Mouse (Mus musculus): ENCODE measurements around the gene Rnase12.

Gene Rnase12

DNA sequence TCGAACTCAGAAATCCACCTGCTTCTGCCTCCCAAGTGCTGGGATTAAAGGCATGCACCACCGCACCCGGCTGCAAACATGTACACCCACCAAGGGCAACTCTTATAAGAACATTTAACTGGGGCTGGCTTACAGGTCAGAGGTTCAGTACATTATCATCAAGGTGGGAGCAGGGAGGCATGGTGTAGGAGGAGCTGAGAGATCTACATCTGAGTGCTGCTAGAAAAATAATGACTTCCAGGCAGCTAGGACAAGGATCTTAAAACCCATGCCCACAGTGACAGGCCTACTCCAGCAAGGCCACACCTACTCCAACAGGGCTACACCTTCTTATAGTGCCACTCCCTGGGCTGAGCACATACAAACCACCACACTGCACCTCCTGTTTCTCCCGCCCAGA is 28.4 kb upstream of the Rnase12 start:
- DNase-seq (ENCODE audit: extremely low read depth, low read depth), result no peak

GRCm38 (mm10) chr14:51085086-51085485 is 27.6 kb upstream of the Rnase12 start:
- DNase-seq (ENCODE audit: extremely low read depth, low read depth), result no peak

DNA sequence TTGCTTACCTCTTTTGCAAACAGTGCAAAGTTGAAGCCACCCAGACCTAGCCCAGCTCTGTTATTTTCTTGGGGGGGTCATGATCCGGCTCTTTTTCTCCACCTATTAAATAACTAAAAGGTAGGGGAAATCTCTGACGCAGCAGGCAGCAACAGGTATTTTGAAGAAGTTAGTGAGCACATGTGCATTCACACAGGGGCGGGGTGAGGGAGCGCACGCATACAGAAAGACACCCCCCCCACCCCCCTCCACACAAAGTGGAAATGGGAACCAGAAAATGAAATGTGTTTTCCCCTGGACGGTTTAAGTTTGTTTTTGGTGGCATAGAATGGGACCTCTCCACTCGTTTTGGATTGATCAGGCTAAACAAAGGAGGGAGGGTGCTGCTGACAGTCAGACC is 26.3 kb upstream of the Rnase12 start:
- no peak for DNase-seq (ENCODE audit: extremely low read depth, low read depth)

GRCm38 (mm10) chr14:51082599-51083581 is 25.4 kb upstream of the Rnase12 start:
- peak; percentile 74 for DNase-seq (ENCODE audit: extremely low read depth, low read depth)

GRCm38 (mm10) chr14:51081035-51081434 is 23.6 kb upstream of the Rnase12 start:
- no peak for DNase-seq (ENCODE audit: extremely low read depth, low read depth)

DNA sequence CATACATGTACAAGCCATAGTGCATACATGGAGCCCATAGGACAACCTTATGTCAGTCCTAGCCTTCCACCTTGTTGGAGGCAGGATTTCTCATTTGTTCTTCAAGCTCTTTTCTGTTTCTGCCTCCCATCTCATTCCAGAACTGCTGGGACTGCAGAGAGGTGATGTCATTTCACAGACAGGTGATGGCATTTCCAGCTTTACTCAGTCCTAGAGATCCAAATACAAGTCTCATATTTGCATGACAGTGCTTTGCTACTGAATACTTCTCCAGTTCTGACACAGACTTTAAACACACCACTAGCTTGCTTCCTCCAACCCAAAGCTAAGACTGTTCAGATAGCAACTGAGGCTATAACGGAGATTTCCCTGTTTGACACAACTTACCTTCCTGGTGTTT is 21.7 kb upstream of the Rnase12 start:
- DNase-seq (ENCODE audit: extremely low read depth, low read depth), result no peak

GRCm38 (mm10) chr14:51074335-51074734 is 16.9 kb upstream of the Rnase12 start, which contains the start of gene Olfr750:
TSS of gene Olfr750 (minus strand) at chr14:51074435.
- DNase-seq (ENCODE audit: extremely low read depth, low read depth), result no peak

DNA sequence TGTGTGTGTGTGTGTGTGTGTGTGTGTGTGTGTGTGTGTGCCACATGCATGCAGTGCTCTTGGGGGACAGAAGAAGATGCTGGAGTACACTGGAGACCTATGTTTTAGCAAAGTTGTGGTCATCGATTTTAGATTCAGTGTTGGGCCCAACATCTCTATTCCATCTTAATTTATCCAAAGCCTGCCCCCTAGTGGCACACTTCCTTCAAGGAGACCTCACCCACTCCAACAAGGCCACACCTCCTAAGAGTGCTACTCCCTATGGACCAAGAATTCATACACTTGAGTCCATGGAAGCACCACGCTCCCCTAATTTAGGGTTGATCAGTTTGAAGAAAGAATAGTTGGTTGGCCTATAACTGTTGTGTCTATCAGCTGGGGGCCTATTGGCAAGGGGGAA is 12.2 kb upstream of the Rnase12 start:
- DNase-seq (ENCODE audit: extremely low read depth, low read depth), result peak; percentile 65

DNA sequence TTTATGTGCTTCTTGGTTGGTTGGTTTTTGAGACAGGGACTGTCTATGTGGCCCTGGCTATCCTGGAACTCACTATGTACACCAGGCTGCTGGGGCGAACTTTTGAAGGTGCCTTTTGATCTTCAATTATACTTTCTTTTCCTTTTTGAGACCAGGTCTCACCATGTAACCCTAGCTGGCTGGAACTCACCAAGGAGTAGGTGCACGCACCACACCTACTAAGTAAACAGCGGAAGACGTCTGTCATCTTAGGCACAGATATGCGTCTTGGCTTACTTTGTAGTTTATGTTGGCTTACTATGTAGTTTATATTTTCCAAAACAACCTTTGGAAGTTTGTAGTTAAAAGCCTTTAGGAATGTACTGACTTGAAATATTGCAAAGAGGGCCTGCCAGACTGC is 11.5 kb upstream of the Rnase12 start:
- DNase-seq (ENCODE audit: extremely low read depth, low read depth), result no peak

DNA sequence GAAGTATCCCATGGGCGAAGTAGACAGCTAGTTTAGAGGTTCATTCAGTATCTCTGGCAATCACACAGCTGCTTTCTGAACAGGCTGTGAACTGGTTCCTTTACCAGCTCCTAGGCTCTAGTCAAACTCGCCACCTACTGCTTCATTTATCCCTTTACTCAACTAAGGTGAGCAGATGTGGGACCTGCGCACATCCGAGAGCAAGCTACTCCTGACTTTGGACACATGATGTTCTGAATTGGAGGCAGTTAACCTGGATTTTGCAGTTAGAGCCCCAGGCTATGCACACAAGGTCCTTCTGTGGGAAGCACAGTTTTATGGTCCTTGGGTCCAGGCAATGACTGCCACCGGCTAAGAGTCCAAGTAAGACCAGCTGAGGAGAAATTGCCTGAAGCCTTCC is 3.3 kb upstream of the Rnase12 start:
- DNase-seq (ENCODE audit: extremely low read depth, low read depth), result no peak

- DNase-seq (ENCODE audit: extremely low read depth, low read depth), result no peak
Observed at GRCm38 (mm10) chr14:51054243-51055237, 2.9 kb downstream of the Rnase12 start.

- DNase-seq (ENCODE audit: extremely low read depth, low read depth), result no peak
Observed at GRCm38 (mm10) chr14:51053176-51053575, 4.3 kb downstream of the Rnase12 start.

DNA sequence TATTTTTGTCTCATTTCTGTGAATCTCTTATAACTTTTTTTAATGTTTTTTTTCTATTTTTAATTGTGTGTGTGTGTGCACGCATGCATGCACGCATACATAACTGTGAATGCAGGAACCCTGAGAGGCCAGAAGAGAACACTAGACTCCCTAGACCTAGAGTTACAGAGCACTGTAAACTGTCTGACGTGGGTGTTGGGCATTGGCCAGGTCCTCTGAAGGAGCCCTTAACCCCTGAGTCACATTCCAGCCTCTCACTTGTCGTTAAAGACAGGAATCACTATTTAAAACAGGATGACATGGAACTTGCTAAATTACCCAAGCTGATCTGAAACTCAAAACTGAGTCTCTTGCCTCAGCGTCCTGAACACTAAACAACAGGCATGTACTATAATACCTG is 5.5 kb downstream of the Rnase12 start:
- DNase-seq (ENCODE audit: extremely low read depth, low read depth), result no peak

DNA sequence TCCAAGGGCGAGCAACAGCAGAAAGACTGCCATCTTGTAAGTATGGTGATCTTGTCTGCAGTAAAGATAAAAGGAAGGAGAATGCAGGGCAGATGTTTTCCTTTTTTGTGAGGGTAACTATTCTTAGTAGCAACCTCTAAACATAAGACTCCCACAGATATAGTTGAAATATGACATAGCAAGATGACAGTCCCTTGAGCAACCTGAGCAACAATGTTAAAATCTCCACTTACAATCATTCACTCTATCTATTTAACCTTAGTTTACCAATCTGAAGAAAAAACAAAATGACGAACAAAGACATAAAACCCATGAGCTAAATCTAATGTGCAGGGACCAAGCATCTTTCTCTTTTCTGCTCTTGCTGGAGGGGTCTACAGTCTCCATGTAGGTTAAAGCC is 7.4 kb downstream of the Rnase12 start, which contains the start of gene Rnase11:
TSS of gene Rnase11 (minus strand) at position 101 of the 400 bp plus-strand sequence.
- DNase-seq (ENCODE audit: extremely low read depth, low read depth), result no peak

DNA sequence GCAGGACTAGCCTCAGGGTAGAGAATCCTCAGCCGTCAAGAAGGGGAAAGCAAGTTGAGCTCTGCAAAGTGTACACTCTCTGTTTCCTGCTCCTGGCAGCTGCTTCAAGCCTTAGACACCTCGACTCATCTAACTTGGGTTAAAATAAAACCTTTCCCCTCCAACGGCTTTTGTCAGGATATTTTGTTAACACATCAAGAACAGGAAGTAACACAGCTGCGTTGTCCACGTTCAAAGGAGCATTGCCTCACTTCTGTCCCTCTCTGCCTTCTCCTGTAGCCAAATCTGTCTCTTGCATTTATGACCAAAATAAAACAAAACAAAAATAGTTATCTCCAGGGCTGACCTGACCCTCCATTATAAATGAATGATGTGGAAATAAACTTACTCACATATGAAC is 9.6 kb downstream of the Rnase12 start:
- no peak for DNase-seq (ENCODE audit: extremely low read depth, low read depth)

- no peak for DNase-seq (ENCODE audit: extremely low read depth, low read depth)
Observed at GRCm38 (mm10) chr14:51041769-51042168, 15.7 kb downstream of the Rnase12 start, which contains the start of gene Rnase9. TSS of gene Rnase9 (minus strand) at chr14:51041869.

- DNase-seq (ENCODE audit: extremely low read depth, low read depth), result no peak
Observed at GRCm38 (mm10) chr14:51036214-51036613, 21.2 kb downstream of the Rnase12 start.

GRCm38 (mm10) chr14:51035206-51035605 is 22.3 kb downstream of the Rnase12 start:
- no peak for DNase-seq (ENCODE audit: extremely low read depth, low read depth)

DNA sequence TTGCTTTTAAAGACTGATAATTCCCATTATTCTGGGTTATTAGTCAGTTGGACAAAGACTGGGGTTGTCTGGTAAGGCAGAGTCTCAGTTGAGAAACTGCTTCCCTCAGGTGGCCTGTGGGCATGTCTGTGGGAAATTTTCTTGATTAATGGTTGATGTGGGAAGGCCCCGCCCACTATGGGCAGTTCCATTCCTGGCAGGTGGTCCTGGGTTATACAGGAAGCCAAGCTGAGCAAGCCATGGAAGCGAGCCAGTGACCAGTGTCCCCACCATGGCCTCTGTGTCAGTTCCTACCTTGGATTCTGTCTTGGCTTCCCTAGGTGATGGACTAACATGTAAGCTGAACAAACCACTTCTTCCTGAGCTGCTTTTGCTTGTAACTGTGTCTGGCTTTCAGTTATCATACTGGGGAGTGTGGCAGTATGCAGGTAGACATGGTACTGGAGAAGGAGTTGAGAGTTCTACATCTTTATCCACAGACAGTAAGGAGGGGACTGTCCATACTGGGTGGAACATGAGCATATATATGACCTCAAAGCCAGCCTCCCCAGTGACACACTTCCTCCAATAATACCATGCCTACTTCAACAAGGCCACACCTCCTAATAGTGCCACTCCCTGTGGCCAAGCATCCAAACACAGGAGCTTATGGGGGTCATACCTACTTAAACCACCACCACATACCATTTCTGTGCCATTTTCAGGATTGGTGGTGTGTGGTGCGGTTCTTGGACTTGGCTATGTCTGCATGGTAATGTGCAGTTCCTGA is 29.9 kb downstream of the Rnase12 start:
- DNase-seq (ENCODE audit: extremely low read depth, low read depth), result no peak

DNA sequence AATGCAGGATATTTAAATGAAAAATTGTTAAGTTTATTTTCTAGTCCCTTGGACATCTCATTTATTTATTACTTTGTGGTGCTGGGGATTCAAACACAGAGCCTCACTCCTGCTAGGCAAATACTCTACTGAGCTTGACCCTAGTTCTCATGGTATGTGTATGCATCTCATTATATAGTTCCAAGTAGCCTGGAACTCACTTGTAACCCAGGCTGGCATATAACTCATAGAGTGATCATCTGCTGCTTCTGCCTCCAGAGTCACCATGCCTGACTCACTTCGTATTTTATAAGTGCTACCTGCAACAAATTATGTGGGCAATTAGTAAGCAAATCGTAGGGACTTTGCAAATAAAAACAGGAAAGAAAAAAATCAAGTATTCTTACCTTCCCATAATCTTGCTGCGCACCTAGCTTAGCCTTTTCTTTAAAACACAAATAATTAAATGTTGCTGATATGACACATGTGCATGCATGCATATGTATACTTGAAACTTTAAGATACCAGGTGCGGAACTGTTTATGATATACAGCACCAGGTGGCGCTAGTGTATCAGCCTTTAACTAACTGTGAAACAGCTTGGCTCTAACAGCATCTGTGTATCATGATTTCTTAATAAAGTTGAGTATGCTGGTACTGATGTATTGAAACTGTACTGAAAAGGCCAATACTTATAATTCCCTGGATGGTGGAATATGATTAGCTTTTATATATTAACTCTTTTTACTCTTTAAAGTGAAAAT is 30.9 kb downstream of the Rnase12 start:
- DNase-seq (ENCODE audit: extremely low read depth, low read depth), result peak; percentile 64

Measured in MEL-GATA-1-ER (cell line).